Mouse (Mus musculus): ENCODE measurements around the gene Cd55.

- no peak for TF ChIP-seq CTCF (IDR thresholded peaks at IDR 0.05; ENCODE audit: low read depth, low read length)
- TF ChIP-seq TAL1 (conservative IDR thresholded peaks at IDR 0.05; ENCODE audit: low read depth, low read length): no peak
- TF ChIP-seq POLR2AphosphoS5 (IDR thresholded peaks at IDR 0.05; ENCODE audit: insufficient replicate concordance, low read depth, low read length): no peak
- no peak for TF ChIP-seq GATA1 (IDR thresholded peaks at IDR 0.05; ENCODE audit: borderline replicate concordance, low read length)
Observed at GRCm38 (mm10) chr1:130508957-130509350, 46.4 kb upstream of the Cd55 start.
